Mouse (Mus musculus) hindbrain, embryonic 11.5 days (tissue): ENCODE data around the gene Gemin8. TPM values are rescaled to one million over a fixed set of nuclear protein-coding genes. Genes with fewer than 3 reads are reported as not detected.

Source experiments
- ATAC-seq: fragments of 200-750 bp; cut with Nextera tagmentation; 2 replicates; pipeline ENCODE4 v1.8.0; 2017; ENCODE audit warnings: mild to moderate bottlenecking, moderate TSS enrichment, moderate library complexity; ENCODE audit not compliant: low FRiP score
- DNase-seq: peaks from one replicate; pipeline ENCODE4 v3.0.0-alpha.2; 2015; ENCODE audit warnings: low spot score
- H3K27ac ChIP-seq: fragments of 300-500 bp; sonication (generic); 2 replicates; pipeline ENCODE4 v1.5.1; 2014; ENCODE audit warnings: mild to moderate bottlenecking, low read depth, low read length
- H3K27me3 ChIP-seq: fragments of 300-500 bp; sonication (generic); 2 replicates; pipeline ENCODE4 v1.6.1; 2014; ENCODE audit warnings: mild to moderate bottlenecking, low read length, moderate library complexity, mixed read lengths; ENCODE audit not compliant: control insufficient read depth, insufficient read depth
- H3K36me3 ChIP-seq: fragments of 300-500 bp; sonication (generic); 2 replicates; pipeline ENCODE4 v1.6.1; 2014; ENCODE audit warnings: mild to moderate bottlenecking, low read length, moderate library complexity, mixed read lengths; ENCODE audit not compliant: control insufficient read depth, insufficient read depth
- H3K4me1 ChIP-seq: fragments of 300-500 bp; sonication (generic); replicated peaks from 2 replicates; pipeline ENCODE4 v1.6.1; 2014; ENCODE audit warnings: low read length, mixed read lengths; ENCODE audit not compliant: control insufficient read depth, insufficient read depth
- H3K4me2 ChIP-seq: fragments of 300-500 bp; sonication (generic); replicated peaks from 2 replicates; pipeline ENCODE4 v1.6.1; 2014; ENCODE audit warnings: mild to moderate bottlenecking, low read depth, low read length
- H3K4me3 ChIP-seq: fragments of 300-500 bp; sonication (generic); 2 replicates; pipeline ENCODE4 v1.5.1; 2014; ENCODE audit warnings: low read depth, low read length
- H3K9ac ChIP-seq: fragments of 300-500 bp; sonication (generic); 2 replicates; pipeline ENCODE4 v1.6.1; 2014; ENCODE audit warnings: low read depth, low read length
- H3K9me3 ChIP-seq: fragments of 300-500 bp; sonication (generic); 2 replicates; pipeline ENCODE4 v1.6.1; 2016; ENCODE audit warnings: low read length; ENCODE audit not compliant: control insufficient read depth
- WGBS: fragments of 180-500 bp; shearing (Covaris S2); extraction: QIAGEN DNeasy Blood & Tissue Kit; methylation state at CpG from one replicate; pipeline ENCODE4 v1.1.7; 2014; 5-methylcytosine and 5-hydroxymethylcytosine counted together
- polyA plus RNA-seq: library from polyadenylated mRNA; unstranded; fragments of >200 nt; fragmentation: Nextera tagmentation; extraction: Ambion mirVana; gene quantifications from 2 replicates; pipeline ENCODE4 v1.2.1, GENCODE M21; 2014

Gene Gemin8
- 17.7 and 18.6 TPM in 2 replicates for polyA plus RNA-seq

GRCm38 (mm10) chrX:166169892-166170799, at the start of gene Gemin8:
Gene Gemin8 (plus strand): TSS chrX:166170454.
- H3K27ac ChIP-seq: peak within 1 kb of the TSS; percentile 66
- WGBS: 15% methylated on average over 31 of the region's 31 CpGs
- peak; percentile 99 for ATAC-seq
- H3K4me2 ChIP-seq: peak within 1 kb of the TSS; percentile 23
- peak; percentile 95 for DNase-seq
- H3K4me1 ChIP-seq: no peaks in the 10 kb centered on the region
- H3K9ac ChIP-seq: peak within 1 kb of the TSS; percentile 46; the same call in 1 of the 2 replicates
- no peaks in the 10 kb centered on the region for H3K36me3 ChIP-seq
- H3K4me3 ChIP-seq: peak within 1 kb of the TSS; percentile 36
- H3K27me3 ChIP-seq: no peaks in the 10 kb centered on the region
- H3K9me3 ChIP-seq: no peaks in the 10 kb centered on the region

DNA sequence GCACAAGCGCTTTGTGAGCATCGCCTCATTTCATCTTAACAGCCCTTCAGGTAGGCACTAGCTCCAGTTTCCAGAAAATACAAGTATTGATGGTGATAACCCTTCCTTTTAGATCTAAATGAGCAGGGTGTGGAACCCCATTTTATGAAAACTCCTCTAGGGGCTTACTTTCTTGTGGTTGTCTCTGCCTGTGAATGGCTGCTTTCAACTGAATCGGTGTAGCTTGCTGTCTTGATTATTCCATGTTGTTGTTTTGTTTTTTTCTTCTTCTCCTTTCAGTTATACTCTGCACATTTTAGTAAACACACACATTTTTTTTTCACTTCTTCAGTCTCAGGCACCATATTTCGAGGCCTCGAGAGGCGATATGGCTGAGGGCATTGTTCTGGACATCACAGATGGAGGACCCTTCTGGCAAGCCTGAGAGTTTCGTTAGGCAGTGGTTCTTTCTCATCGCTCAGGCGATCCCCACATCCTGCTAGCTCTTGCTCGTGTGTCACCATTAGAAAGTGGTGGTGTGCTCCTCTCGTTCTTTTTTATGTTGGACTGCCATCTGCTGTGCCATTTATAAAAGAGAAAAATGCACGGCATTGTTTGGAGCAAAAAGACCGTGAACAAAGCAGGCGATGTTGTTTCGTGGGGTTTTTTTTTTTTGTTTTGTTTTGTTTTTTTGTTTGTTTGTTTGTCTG, 23.0 kb upstream of the Gemin8 start:
- DNase-seq: peak; percentile 36
- H3K4me3 ChIP-seq: no peak overlapping the region
- no peak overlapping the region for H3K27ac ChIP-seq
- WGBS: 63% methylated on average over 15 of the region's 15 CpGs
- no peaks in the 10 kb centered on the region for H3K27me3 ChIP-seq
- peak; percentile 75; the same call in 1 of the 2 replicates for ATAC-seq
- no peaks in the 10 kb centered on the region for H3K4me1 ChIP-seq
- H3K9ac ChIP-seq: no peak overlapping the region
- H3K4me2 ChIP-seq: no peak overlapping the region
- H3K36me3 ChIP-seq: no peaks in the 10 kb centered on the region
- H3K9me3 ChIP-seq: no peaks in the 10 kb centered on the region

DNA sequence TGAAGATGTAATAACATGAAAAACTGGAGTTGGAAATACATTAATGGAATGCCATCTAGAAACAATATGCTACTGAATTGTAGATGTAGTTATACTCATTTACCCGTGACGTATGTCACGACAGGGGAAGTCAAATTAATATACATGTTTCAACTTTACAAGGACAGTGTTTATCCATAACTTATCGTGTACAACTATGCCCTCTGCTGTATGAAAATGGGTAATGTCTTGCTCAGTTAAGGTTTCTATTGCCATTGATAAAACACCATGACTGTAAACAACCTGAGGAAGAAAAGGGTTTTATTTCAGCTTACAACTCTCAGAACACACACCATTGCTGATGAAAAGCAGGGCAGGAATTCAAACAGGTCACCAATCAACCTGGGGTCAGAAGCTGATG, 7.5 kb upstream of the Gemin8 start:
- H3K4me3 ChIP-seq: no peak overlapping the region
- no peak for ATAC-seq
- DNase-seq: no peak
- no peak overlapping the region for H3K4me2 ChIP-seq
- H3K36me3 ChIP-seq: no peaks in the 10 kb centered on the region
- H3K27me3 ChIP-seq: no peaks in the 10 kb centered on the region
- H3K9me3 ChIP-seq: no peaks in the 10 kb centered on the region
- H3K9ac ChIP-seq: no peak overlapping the region
- H3K4me1 ChIP-seq: no peaks in the 10 kb centered on the region
- no peak overlapping the region for H3K27ac ChIP-seq
- WGBS: 80% methylated on average over 4 of the region's 4 CpGs

GRCm38 (mm10) chrX:166167307-166167706, 2.9 kb upstream of the Gemin8 start:
- no peaks in the 10 kb centered on the region for H3K9me3 ChIP-seq
- H3K27ac ChIP-seq: no peak overlapping the region
- H3K9ac ChIP-seq: no peak overlapping the region
- no peak for ATAC-seq
- no peak overlapping the region for H3K4me3 ChIP-seq
- H3K27me3 ChIP-seq: no peaks in the 10 kb centered on the region
- H3K4me1 ChIP-seq: no peaks in the 10 kb centered on the region
- peak; percentile 65 for DNase-seq
- no peaks in the 10 kb centered on the region for H3K36me3 ChIP-seq
- 8% methylated on average over 4 of the region's 4 CpGs for WGBS
- H3K4me2 ChIP-seq: no peak overlapping the region

DNA sequence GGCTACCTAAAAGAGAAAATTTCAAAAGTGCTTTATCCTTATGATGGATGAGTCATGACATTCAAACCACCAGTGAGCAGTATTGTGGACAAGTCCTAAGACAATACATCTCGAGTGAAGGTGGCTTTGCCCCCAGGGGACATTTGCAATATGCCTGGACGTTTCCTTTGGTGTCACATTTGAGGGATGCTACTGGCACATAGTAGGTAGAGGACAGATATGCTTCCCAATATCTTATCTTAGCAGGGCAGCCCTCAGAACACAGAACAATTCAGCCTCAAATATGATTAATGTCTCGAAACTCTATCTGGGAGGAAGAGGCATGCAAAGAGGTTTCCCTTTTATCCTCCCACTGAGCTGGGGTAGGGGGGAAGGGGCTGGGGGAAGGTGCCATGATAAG, 2.3 kb upstream of the Gemin8 start:
- no peak overlapping the region for H3K4me3 ChIP-seq
- no peaks in the 10 kb centered on the region for H3K36me3 ChIP-seq
- 41% methylated on average over 3 of the region's 3 CpGs for WGBS
- ATAC-seq (no peak), DNase-seq (no peak)
- H3K27me3 ChIP-seq: no peaks in the 10 kb centered on the region
- H3K9ac ChIP-seq: no peak overlapping the region
- H3K4me2 ChIP-seq: no peak overlapping the region
- H3K9me3 ChIP-seq: no peaks in the 10 kb centered on the region
- H3K27ac ChIP-seq: no peak overlapping the region
- H3K4me1 ChIP-seq: no peaks in the 10 kb centered on the region

- Histone ChIP-seq H3K36me3 (no peaks in the 10 kb centered on the region), H3K9me3 (no peaks in the 10 kb centered on the region), H3K4me3 (peak overlapping the region; percentile 36), H3K4me1 (no peaks in the 10 kb centered on the region), H3K9ac (peak overlapping the region; percentile 46; the same call in 1 of the 2 replicates), H3K27me3 (no peaks in the 10 kb centered on the region), H3K27ac (peak overlapping the region; percentile 66), H3K4me2 (peak overlapping the region; percentile 22)
- ATAC-seq (no peak), DNase-seq (no peak)
- WGBS: 31% methylated on average over 9 of the region's 9 CpGs
These were observed 815 bp downstream of the Gemin8 start for GRCm38 (mm10) chrX:166170800-166171738.

- Histone ChIP-seq H3K4me3 (no peak overlapping the region), H3K9ac (no peak overlapping the region), H3K4me1 (no peaks in the 10 kb centered on the region), H3K27ac (no peak overlapping the region), H3K27me3 (no peaks in the 10 kb centered on the region), H3K9me3 (no peaks in the 10 kb centered on the region), H3K4me2 (no peak overlapping the region), H3K36me3 (no peaks in the 10 kb centered on the region)
- DNase-seq (no peak), ATAC-seq (no peak)
- 67% methylated on average over 4 of the region's 4 CpGs for WGBS
These were observed 1.8 kb downstream of the Gemin8 start for GRCm38 (mm10) chrX:166172041-166172440.

DNA sequence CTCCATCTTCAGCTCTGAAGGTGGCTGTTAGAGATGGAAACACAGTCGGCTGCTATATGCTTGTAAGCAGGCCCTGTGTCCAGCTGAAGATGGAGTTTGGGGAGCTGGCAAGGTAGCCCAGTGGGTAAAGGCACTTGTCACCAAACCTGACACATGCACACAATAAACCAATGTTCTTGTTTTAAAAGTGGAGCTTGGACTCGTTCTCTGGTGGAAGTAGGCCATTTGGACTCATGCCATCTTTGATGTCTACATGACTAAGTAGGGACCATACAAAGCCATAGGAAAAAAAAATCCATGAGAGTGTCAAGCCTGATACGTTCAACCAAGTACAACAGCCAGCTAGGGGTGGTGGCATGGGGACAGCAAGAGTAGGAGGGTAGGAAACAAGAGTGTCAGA, 2.4 kb downstream of the Gemin8 start:
- H3K4me1 ChIP-seq: no peaks in the 10 kb centered on the region
- no peak overlapping the region for H3K4me2 ChIP-seq
- 83% methylated on average over 3 of the region's 3 CpGs for WGBS
- no peak overlapping the region for H3K27ac ChIP-seq
- DNase-seq: no peak
- H3K4me3 ChIP-seq: no peak overlapping the region
- no peaks in the 10 kb centered on the region for H3K27me3 ChIP-seq
- ATAC-seq: no peak
- H3K9me3 ChIP-seq: no peaks in the 10 kb centered on the region
- H3K9ac ChIP-seq: no peak overlapping the region
- H3K36me3 ChIP-seq: no peaks in the 10 kb centered on the region
